Mouse (Mus musculus) forebrain, postnatal 0 days (tissue): Measurements from ENCODE around the gene Dut. TPM values are rescaled to one million over a fixed set of nuclear protein-coding genes. Genes with fewer than 3 reads are reported as not detected.
A peak's percentile ranks its signal among the peaks of the same experiment; 100 is the strongest.

ENCODE experiments used
- ATAC-seq: fragments of 200-750 bp; cut with Nextera tagmentation; 2 replicates; pipeline ENCODE4 v1.8.0; 2017; ENCODE audit warnings: mild to moderate bottlenecking, moderate library complexity
- DNase-seq: peaks from one replicate; pipeline ENCODE4 v3.0.0-alpha.2; 2015
- H3K27ac ChIP-seq: fragments of 300-500 bp; sonication (generic); 2 replicates; pipeline ENCODE4 v1.5.1; 2014; ENCODE audit warnings: low read depth, mild to moderate bottlenecking, antibody characterized with exemption, low read length, moderate library complexity, mixed read lengths
- H3K27me3 ChIP-seq: fragments of 300-500 bp; sonication (generic); 2 replicates; pipeline ENCODE4 v1.6.1; 2014; ENCODE audit warnings: mild to moderate bottlenecking, low read length, mixed read lengths; ENCODE audit not compliant: insufficient read depth
- H3K36me3 ChIP-seq: fragments of 300-500 bp; sonication (generic); 2 replicates; pipeline ENCODE4 v1.6.1; 2014; ENCODE audit warnings: mild to moderate bottlenecking, moderate library complexity; ENCODE audit not compliant: insufficient read depth
- H3K4me1 ChIP-seq: fragments of 300-500 bp; sonication (generic); 2 replicates; pipeline ENCODE4 v1.6.1; 2014; ENCODE audit warnings: antibody characterized with exemption; ENCODE audit not compliant: insufficient read depth
- H3K4me2 ChIP-seq: fragments of 300-500 bp; sonication (generic); 2 replicates; pipeline ENCODE4 v1.6.1; 2014; ENCODE audit warnings: low read depth, mild to moderate bottlenecking, moderate library complexity
- H3K4me3 ChIP-seq: fragments of 300-500 bp; sonication (generic); 2 replicates; pipeline ENCODE4 v1.5.1; 2014; ENCODE audit warnings: low read depth, low read length, mixed read lengths
- H3K9ac ChIP-seq: fragments of 300-500 bp; sonication (generic); 2 replicates; pipeline ENCODE4 v1.6.1; 2014; ENCODE audit warnings: mild to moderate bottlenecking
- H3K9me3 ChIP-seq: fragments of 300-500 bp; sonication (generic); 2 replicates; pipeline ENCODE4 v1.6.1; 2016; ENCODE audit warnings: low read length
- CTCF ChIP-seq: sonication (generic); IDR thresholded peaks from 2 replicates; pipeline ENCODE4 v1.5.1; 2016; ENCODE audit warnings: antibody characterized with exemption, control low read depth, low read depth
- WGBS: fragments of 180-500 bp; shearing (Covaris S2); extraction: QIAGEN DNeasy Blood & Tissue Kit; methylation state at CpG from one replicate; pipeline ENCODE4 v1.1.7; 2014; 5-methylcytosine and 5-hydroxymethylcytosine counted together
- polyA plus RNA-seq: library from polyadenylated mRNA; unstranded; fragments of >200 nt; fragmentation: Nextera tagmentation; extraction: Ambion mirVana; gene quantifications from 2 replicates; pipeline ENCODE4 v1.2.1, GENCODE M21; 2015
- total RNA-seq: library from RNA; depleted of rRNA; stranded (reverse); fragments of >200 nt; gene quantifications from 2 replicates; pipeline ENCODE4 v1.2.3, GENCODE M21; 2014; rRNA removed

Gene Dut
- total and polyA plus RNA-seq, 2 experiments from 2014 or later = 50.3 to 89.8 TPM

DNA sequence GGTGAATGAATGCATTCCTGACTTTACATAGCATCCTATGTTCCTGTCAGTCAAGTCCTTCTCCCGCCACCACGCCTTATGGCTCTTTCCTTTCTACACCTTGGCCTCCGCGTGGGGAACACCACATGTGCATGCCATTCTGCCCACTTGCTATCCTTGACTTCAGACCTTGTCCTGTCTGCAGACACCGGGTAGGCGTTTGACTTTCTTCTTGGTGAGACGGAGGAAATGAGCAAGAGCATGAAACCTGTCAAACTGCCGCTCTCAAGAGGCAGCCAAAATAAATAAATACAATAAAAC, 55.6 kb downstream of the Dut start:
- ATAC-seq (no peak), DNase-seq (no peak)
- Histone ChIP-seq H3K4me2 (no peak overlapping the region), H3K9ac (no peak overlapping the region), H3K9me3 (no peaks in the 10 kb centered on the region), H3K36me3 (peaks cover 24% of the 10 kb centered on the region), H3K27me3 (no peaks in the 10 kb centered on the region), H3K4me1 (no peaks in the 10 kb centered on the region), H3K4me3 (no peak overlapping the region), H3K27ac (no peak overlapping the region)
- no peak for TF ChIP-seq CTCF
- WGBS = 88% methylated on average over 8 of the region's 8 CpGs

DNA sequence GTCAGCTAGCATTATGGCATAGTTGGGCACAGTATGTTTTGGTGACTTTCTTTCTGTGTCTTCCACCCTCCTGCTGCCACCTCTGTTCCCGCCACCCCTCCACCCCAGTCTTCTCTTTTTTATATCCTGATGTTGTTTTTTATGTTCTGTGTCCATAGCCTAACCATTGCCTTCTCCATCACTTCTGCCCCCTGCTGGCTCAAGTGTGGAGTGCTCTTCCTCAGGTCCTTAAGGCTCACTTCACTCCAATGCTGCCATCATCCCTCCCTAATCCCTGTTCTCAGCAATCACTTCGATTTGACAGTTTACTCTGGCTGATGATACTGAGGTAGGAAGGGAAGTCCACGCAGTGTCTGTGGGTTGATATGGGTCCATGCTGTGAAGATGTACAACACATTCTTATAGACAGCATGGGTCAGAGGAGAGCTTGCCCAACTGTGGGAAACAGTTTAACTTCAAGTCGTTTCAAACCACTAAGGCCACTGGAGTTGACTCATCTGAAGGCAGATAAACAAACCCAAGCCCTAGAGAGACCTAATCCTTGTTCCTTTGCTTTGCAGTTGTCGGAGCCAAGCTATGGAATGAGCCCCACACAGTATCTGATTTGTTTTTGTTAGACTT, 56.9 kb downstream of the Dut start:
- Histone ChIP-seq H3K4me2 (no peak overlapping the region), H3K27ac (no peak overlapping the region), H3K4me1 (no peaks in the 10 kb centered on the region), H3K9ac (no peak overlapping the region), H3K27me3 (no peaks in the 10 kb centered on the region), H3K36me3 (peaks cover 35% of the 10 kb centered on the region), H3K4me3 (no peak overlapping the region), H3K9me3 (no peaks in the 10 kb centered on the region)
- TF ChIP-seq CTCF = peak; percentile 48
- WGBS = 85% methylated on average over 5 of the region's 5 CpGs
- DNase-seq = no peak
- no peak for ATAC-seq

DNA sequence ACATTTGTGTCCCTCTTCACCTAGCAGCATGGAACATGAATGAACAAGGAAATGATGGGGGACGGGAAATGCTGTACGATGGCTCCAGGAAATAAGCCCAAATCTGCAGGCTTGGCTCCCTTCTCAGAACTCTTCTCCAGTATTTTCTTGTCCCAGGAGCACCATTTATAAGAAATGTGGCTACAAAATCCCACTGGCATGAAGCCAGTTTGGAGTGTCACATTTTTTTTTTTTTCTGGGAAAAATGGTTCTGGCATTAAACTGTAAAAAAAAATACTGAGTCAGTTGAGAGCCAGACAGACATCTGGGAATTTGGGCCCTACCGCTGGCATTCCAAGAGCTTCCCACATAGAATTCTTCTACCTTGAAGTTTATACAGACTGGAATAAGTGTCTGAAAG, 57.8 kb downstream of the Dut start:
- no peak overlapping the region for H3K27ac ChIP-seq
- H3K4me3 ChIP-seq = no peak overlapping the region
- H3K27me3 ChIP-seq = no peaks in the 10 kb centered on the region
- 77% methylated on average over 3 of the region's 3 CpGs for WGBS
- peak; percentile 5 for DNase-seq
- H3K4me2 ChIP-seq = no peak overlapping the region
- H3K36me3 ChIP-seq = peaks cover 41% of the 10 kb centered on the region
- no peaks in the 10 kb centered on the region for H3K9me3 ChIP-seq
- H3K4me1 ChIP-seq = no peaks in the 10 kb centered on the region
- no peak for TF ChIP-seq CTCF
- no peak overlapping the region for H3K9ac ChIP-seq
- no peak for ATAC-seq

DNA sequence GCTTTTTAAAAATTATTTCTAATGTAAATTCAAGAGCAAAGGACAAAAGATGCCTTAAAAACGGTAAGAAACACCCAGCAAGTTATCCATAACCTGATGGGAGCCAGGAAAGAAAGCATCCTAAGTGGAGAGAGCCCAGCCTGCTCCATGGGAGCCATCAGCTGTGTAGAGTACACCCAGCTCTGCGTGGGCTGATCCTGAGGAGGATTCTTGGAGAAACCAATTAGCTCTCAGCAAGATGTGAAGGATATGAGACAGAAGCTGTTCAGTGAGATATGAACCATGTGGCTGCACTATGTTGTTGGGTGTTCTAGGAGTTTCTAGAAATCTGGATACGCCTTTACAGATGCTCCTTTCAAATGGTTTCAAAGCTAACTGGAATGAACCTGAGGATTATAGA, 58.7 kb downstream of the Dut start:
- Histone ChIP-seq H3K36me3 (peaks cover 41% of the 10 kb centered on the region), H3K27me3 (no peaks in the 10 kb centered on the region), H3K27ac (no peak overlapping the region), H3K9ac (no peak overlapping the region), H3K4me1 (no peaks in the 10 kb centered on the region), H3K9me3 (no peaks in the 10 kb centered on the region), H3K4me3 (no peak overlapping the region), H3K4me2 (no peak overlapping the region)
- no peak for TF ChIP-seq CTCF
- no peak for ATAC-seq
- 89% methylated on average over 3 of the region's 3 CpGs for WGBS
- DNase-seq = no peak

Other genes with a start within 250 kb of the Dut start
- 0.15 TPM in 1 of 2 replicates, not detected in the other for gene Slc24a5, start 179.1 kb upstream of the Dut start, total RNA-seq
- gene Slc24a5, start 179.1 kb upstream of the Dut start, polyA plus RNA-seq = 2.8 and 3.2 TPM in 2 replicates
- gene Myef2, start 123.5 kb upstream of the Dut start, total RNA-seq = 99.4 and 126 TPM in 2 replicates
- gene Myef2, start 123.5 kb upstream of the Dut start, polyA plus RNA-seq = 178 and 179 TPM in 2 replicates
- 6.4 and 8.2 TPM in 2 replicates for gene Ctxn2, start 110.5 kb upstream of the Dut start, total RNA-seq
- gene Ctxn2, start 110.5 kb upstream of the Dut start, polyA plus RNA-seq = 21.5 and 23.0 TPM in 2 replicates
- gene Slc12a1, start 94.7 kb upstream of the Dut start, total RNA-seq = 0.10 and 0.23 TPM in 2 replicates
- gene Slc12a1, start 94.7 kb upstream of the Dut start, polyA plus RNA-seq = 0.03 and 0.06 TPM in 2 replicates